Mouse (Mus musculus): ENCODE measurements at regions not wholly inside any gene's neighbourhood (a gene's known extent, or its start where the extent isn't known, plus 50 kb on each side); places are given as distances from the start of the nearest gene placed in this dataset.

- Histone ChIP-seq H3K27me3 (replicated peaks) (no peaks in the 10 kb centered on the region), H3K27ac (no peak overlapping the region), H3K4me1 (replicated peaks) (no peaks in the 10 kb centered on the region), H3K4me2 (replicated peaks) (no peak overlapping the region), H3K4me3 (replicated peaks) (no peak overlapping the region), H3K9ac (no peak overlapping the region), H3K36me3 (no peaks in the 10 kb centered on the region), H3K9me3 (no peaks in the 10 kb centered on the region)
- 83% methylated on average over 5 of the region's 5 CpGs for WGBS
- no peak for ATAC-seq
Observed at GRCm38 (mm10) chr13:118603474-118603873, 66.1 kb upstream of the Fgf10 start.

DNA sequence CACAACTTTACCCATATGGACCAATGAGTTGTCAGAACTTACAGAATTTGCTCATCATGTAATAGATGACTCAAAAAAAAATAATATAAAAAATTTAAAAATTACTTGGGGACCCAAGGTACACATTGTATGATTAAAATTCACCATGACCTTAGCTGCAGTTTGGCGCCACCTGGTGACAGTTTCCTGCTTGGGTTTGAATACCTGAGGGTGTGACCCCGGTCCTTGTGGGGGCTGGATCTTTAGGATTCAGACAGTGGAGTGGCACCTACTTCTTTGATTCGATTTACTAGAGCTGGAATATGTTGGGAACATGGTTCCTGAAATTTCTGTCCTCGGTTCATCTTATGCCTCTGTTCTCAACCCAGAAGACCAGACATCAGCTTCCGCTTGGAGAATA lies 72.7 kb upstream of the Fgf10 start:
- no peaks in the 10 kb centered on the region for H3K9me3 ChIP-seq
- H3K4me3 ChIP-seq (replicated peaks) = no peak overlapping the region
- H3K27ac ChIP-seq = no peak overlapping the region
- no peaks in the 10 kb centered on the region for H3K27me3 ChIP-seq (replicated peaks)
- no peak overlapping the region for H3K9ac ChIP-seq
- WGBS = 72% methylated on average over 5 of the region's 5 CpGs
- no peak for ATAC-seq
- H3K36me3 ChIP-seq = no peaks in the 10 kb centered on the region
- no peak overlapping the region for H3K4me2 ChIP-seq (replicated peaks)
- no peaks in the 10 kb centered on the region for H3K4me1 ChIP-seq (replicated peaks)

DNA sequence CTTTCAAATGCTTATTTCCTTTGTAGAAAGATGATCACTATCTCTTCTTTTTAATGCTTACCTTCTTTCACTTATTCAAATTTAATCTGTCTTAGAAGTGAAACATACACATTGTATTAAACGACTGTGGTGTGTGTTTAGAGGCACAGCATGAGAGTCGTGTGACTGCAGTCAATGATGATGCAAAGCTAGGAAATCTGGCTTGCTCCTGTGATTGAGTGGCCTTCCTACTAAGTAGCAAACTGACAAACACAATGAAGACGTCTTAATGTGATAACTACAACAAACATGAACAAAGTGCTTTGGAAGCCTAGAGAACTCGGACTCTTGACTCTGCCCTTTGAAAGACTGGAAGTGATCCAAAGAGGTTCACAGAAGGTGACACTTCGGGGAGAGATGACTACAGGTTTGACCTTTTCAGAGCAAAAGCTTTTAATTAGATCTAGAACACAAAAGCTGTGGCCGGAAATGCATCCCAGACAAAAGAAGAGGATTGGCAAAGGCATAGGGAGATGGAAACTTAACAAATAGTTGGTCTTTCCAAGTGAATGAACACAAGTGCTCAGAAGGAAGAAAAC lies 73.3 kb upstream of the Fgf10 start:
- Histone ChIP-seq H3K4me3 (replicated peaks) (no peak overlapping the region), H3K4me1 (replicated peaks) (no peaks in the 10 kb centered on the region), H3K27ac (no peak overlapping the region), H3K36me3 (no peaks in the 10 kb centered on the region), H3K9me3 (no peaks in the 10 kb centered on the region), H3K4me2 (replicated peaks) (no peak overlapping the region), H3K27me3 (replicated peaks) (no peaks in the 10 kb centered on the region), H3K9ac (no peak overlapping the region)
- WGBS = 54% methylated on average over 6 of the region's 6 CpGs
- ATAC-seq = no peak

- no peak overlapping the region for H3K4me3 ChIP-seq (replicated peaks)
- no peaks in the 10 kb centered on the region for H3K27me3 ChIP-seq (replicated peaks)
- no peaks in the 10 kb centered on the region for H3K4me1 ChIP-seq (replicated peaks)
- H3K9me3 ChIP-seq = no peaks in the 10 kb centered on the region
- no peak overlapping the region for H3K27ac ChIP-seq
- no peak overlapping the region for H3K9ac ChIP-seq
- WGBS = 68% methylated on average over 4 of the region's 4 CpGs
- ATAC-seq = no peak
- no peak overlapping the region for H3K4me2 ChIP-seq (replicated peaks)
- H3K36me3 ChIP-seq = no peaks in the 10 kb centered on the region
Observed at GRCm38 (mm10) chr13:118592074-118592473, 77.5 kb upstream of the Fgf10 start.

DNA sequence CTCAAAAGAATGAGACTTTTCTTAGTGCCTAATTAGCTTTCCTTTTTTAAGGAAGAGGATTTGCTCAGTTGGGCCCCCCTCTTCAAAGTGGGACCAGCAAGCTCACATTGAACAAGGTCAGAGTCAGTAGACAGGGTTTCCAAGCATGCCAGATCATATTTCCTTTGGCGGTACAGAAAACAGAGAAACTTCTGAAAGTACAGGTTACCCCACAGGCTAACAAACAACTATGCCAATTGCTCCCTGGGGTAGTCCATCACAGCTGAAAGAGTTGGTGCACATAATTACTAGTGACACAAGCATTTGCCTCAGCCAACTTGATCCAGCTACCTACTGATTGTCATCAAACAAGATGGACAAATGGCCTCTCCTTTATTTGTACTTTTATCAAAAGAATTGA lies 97.0 kb upstream of the Fgf10 start:
- Histone ChIP-seq H3K9me3 (no peaks in the 10 kb centered on the region), H3K9ac (no peak overlapping the region), H3K27ac (no peak overlapping the region), H3K4me1 (replicated peaks) (no peaks in the 10 kb centered on the region), H3K4me3 (replicated peaks) (no peak overlapping the region), H3K4me2 (replicated peaks) (no peak overlapping the region), H3K36me3 (no peaks in the 10 kb centered on the region), H3K27me3 (replicated peaks) (no peaks in the 10 kb centered on the region)
- no peak for ATAC-seq
- WGBS = 79% methylated on average over 1 of the region's 1 CpGs

GRCm38 (mm10) chr13:118565219-118565833 lies 104.3 kb upstream of the Fgf10 start:
- Histone ChIP-seq H3K27ac (no peak overlapping the region), H3K9ac (no peak overlapping the region), H3K4me2 (replicated peaks) (no peak overlapping the region), H3K4me1 (replicated peaks) (no peaks in the 10 kb centered on the region), H3K27me3 (replicated peaks) (no peaks in the 10 kb centered on the region), H3K9me3 (no peaks in the 10 kb centered on the region), H3K4me3 (replicated peaks) (no peak overlapping the region), H3K36me3 (no peaks in the 10 kb centered on the region)
- ATAC-seq = no peak

DNA sequence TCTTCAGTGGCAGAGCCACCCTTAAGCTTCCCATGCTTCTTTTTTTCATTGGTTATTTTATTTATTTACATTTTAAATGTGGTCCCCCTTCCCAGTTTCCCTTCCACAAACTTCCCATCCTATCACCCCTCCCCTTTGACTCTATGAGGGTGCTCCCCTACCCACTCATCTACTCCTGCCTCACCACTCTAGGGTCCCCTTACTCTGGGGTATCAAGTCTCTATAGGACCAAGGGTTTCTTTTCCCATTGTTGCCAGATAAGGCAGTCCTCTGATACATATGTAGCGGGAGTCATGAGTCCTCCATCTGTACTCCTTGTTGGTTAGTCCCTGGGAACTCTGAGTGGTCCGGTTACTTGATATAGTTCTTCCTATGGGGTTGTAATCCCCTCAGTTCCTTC lies 110.6 kb upstream of the Fgf10 start:
- 93% methylated on average over 2 of the region's 2 CpGs for WGBS
- Histone ChIP-seq H3K4me2 (replicated peaks) (no peak overlapping the region), H3K36me3 (no peaks in the 10 kb centered on the region)

GRCm38 (mm10) chr13:118552029-118552428 lies 117.6 kb upstream of the Fgf10 start:
- Histone ChIP-seq H3K4me1 (replicated peaks) (no peaks in the 10 kb centered on the region), H3K27me3 (replicated peaks) (no peaks in the 10 kb centered on the region), H3K9ac (no peak overlapping the region), H3K36me3 (no peaks in the 10 kb centered on the region), H3K4me3 (replicated peaks) (no peak overlapping the region), H3K9me3 (no peaks in the 10 kb centered on the region), H3K4me2 (replicated peaks) (no peak overlapping the region), H3K27ac (no peak overlapping the region)
- ATAC-seq = no peak
- WGBS = 70% methylated on average over 2 of the region's 2 CpGs

More for the DNA sequence above, 110.6 kb upstream of the Fgf10 start:
- Histone ChIP-seq H3K27ac (no peak overlapping the region), H3K9ac (no peak overlapping the region), H3K27me3 (replicated peaks) (no peaks in the 10 kb centered on the region), H3K4me1 (replicated peaks) (no peaks in the 10 kb centered on the region), H3K9me3 (no peaks in the 10 kb centered on the region), H3K4me3 (replicated peaks) (no peak overlapping the region)
- ATAC-seq = no peak

GRCm38 (mm10) chr13:118538742-118539141 lies 130.8 kb upstream of the Fgf10 start:
- WGBS = 48% methylated on average over 2 of the region's 2 CpGs
- no peak overlapping the region for H3K4me3 ChIP-seq (replicated peaks)
- no peaks in the 10 kb centered on the region for H3K9me3 ChIP-seq
- H3K27me3 ChIP-seq (replicated peaks) = no peaks in the 10 kb centered on the region
- H3K36me3 ChIP-seq = no peaks in the 10 kb centered on the region
- no peak overlapping the region for H3K27ac ChIP-seq
- H3K4me2 ChIP-seq (replicated peaks) = no peak overlapping the region
- H3K4me1 ChIP-seq (replicated peaks) = no peaks in the 10 kb centered on the region
- H3K9ac ChIP-seq = no peak overlapping the region
- no peak for ATAC-seq

GRCm38 (mm10) chr13:118513961-118514360 lies 126.9 kb upstream of the Mrps30 start:
- Histone ChIP-seq H3K9ac (no peak overlapping the region), H3K9me3 (no peaks in the 10 kb centered on the region), H3K27ac (no peak overlapping the region), H3K4me1 (replicated peaks) (no peaks in the 10 kb centered on the region), H3K27me3 (replicated peaks) (no peaks in the 10 kb centered on the region), H3K36me3 (no peaks in the 10 kb centered on the region), H3K4me3 (replicated peaks) (no peak overlapping the region), H3K4me2 (replicated peaks) (no peak overlapping the region)
- WGBS = 80% methylated on average over 2 of the region's 2 CpGs
- ATAC-seq = no peak

- no peaks in the 10 kb centered on the region for H3K4me1 ChIP-seq (replicated peaks)
- no peak overlapping the region for H3K9ac ChIP-seq
- 55% methylated on average over 4 of the region's 4 CpGs for WGBS
- H3K36me3 ChIP-seq = no peaks in the 10 kb centered on the region
- no peak overlapping the region for H3K4me2 ChIP-seq (replicated peaks)
- no peak for ATAC-seq
- H3K4me3 ChIP-seq (replicated peaks) = no peak overlapping the region
- H3K9me3 ChIP-seq = no peaks in the 10 kb centered on the region
- no peaks in the 10 kb centered on the region for H3K27me3 ChIP-seq (replicated peaks)
- H3K27ac ChIP-seq = no peak overlapping the region
Observed at GRCm38 (mm10) chr13:118506136-118506535, 119.1 kb upstream of the Mrps30 start.

- ATAC-seq = no peak
- WGBS = 23% methylated on average over 3 of the region's 3 CpGs
Observed at GRCm38 (mm10) chr13:118490610-118491009, 103.6 kb upstream of the Mrps30 start.

GRCm38 (mm10) chr13:118483031-118483430 lies 96.0 kb upstream of the Mrps30 start:
- Histone ChIP-seq H3K27me3 (replicated peaks) (no peaks in the 10 kb centered on the region), H3K27ac (no peak overlapping the region), H3K4me2 (replicated peaks) (no peak overlapping the region), H3K36me3 (no peaks in the 10 kb centered on the region), H3K9ac (no peak overlapping the region), H3K9me3 (no peaks in the 10 kb centered on the region), H3K4me3 (replicated peaks) (no peak overlapping the region), H3K4me1 (replicated peaks) (no peaks in the 10 kb centered on the region)
- no peak for ATAC-seq
- 40% methylated on average over 8 of the region's 8 CpGs for WGBS

More at GRCm38 (mm10) chr13:118490610-118491009, 103.6 kb upstream of the Mrps30 start:
- Histone ChIP-seq H3K4me2 (replicated peaks) (no peak overlapping the region), H3K36me3 (no peaks in the 10 kb centered on the region), H3K27ac (no peak overlapping the region), H3K9me3 (no peaks in the 10 kb centered on the region), H3K4me1 (replicated peaks) (no peaks in the 10 kb centered on the region), H3K9ac (no peak overlapping the region), H3K27me3 (replicated peaks) (no peaks in the 10 kb centered on the region), H3K4me3 (replicated peaks) (no peak overlapping the region)

Measured in intestine, embryonic 15.5 days (tissue).